Mouse (Mus musculus): ENCODE results near the gene Lhfpl3. TPM values are rescaled to one million over a fixed set of nuclear protein-coding genes. Genes with fewer than 3 reads are reported as not detected.

Lhfpl3 gene
- polyA plus RNA-seq, 1 experiment from 2014 or later = 0.05 TPM

DNA sequence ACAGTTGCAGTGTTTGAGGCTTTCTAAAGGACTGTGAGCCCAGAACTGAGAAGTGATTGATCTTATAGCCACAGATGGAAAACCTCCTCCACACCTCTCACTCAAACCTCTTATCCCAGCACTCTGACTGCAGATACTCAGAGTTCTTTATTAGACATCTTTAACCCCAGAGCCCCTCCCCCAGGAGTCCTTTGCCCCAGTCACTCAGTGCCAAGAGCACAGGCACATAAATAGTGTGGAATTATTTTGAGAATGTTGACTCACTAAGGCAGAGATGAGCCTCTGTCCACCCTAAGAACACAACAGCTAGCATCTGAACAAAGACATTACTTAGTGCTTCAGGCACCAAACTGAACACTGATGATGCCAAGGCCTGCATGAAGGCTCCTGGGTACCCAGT is 268.1 kb downstream of the Lhfpl3 start:
- no peak for ATAC-seq
- H3K4me2 ChIP-seq (replicated peaks; ENCODE audit: low read depth) = no peak overlapping the region
- TF ChIP-seq CTCF (IDR thresholded peaks at IDR 0.05; ENCODE audit: low read depth) = no peak

DNA sequence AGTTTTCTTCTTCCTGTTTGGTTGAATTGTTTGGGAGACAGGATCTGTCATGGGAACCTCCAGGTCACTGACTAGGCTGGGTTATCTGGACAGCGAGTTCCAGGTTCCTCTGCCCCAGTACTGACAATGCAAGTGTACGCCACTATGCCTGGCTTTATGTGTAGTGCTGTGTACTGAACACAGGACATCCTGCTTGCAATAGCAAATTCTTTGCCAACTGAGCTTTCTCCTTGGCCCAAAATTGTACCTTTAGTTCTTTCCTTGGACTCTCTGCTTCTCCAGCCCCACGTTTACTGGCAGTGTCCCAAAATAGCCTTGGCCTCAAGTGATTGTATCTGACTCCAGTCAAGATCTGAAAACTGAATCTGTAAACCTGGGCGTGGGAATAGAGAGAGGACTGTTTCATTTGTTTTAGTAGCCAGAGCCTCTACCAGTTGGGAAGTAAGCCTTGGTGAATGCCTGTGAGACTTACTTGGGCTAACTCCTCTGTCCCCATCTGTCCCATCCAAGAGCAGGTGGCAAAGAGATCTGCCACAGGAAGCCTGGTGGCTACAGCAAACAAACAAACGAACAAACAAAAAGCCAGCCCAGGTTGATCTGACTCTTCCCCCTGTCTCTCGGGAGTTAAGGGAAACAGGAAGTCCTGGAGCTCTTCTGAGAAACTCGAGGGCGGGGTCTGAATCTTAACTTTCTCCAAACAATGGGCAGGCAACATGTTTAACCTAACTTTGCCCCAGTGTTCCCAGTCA is 269.9 kb downstream of the Lhfpl3 start:
- WGBS = 57% methylated on average over 8 of the region's 8 CpGs

More for the DNA sequence above, 268.1 kb downstream of the Lhfpl3 start:
- Histone ChIP-seq H3K9ac (ENCODE audit: low read depth, low read length) (no peak overlapping the region), H3K4me3 (ENCODE audit: low read depth, low read length) (no peak overlapping the region), H3K27ac (ENCODE audit: low read depth, low read length) (no peak overlapping the region), H3K4me1 (replicated peaks; ENCODE audit: control insufficient read depth, insufficient read depth, low read length) (no peaks in the 10 kb centered on the region), H3K9me3 (ENCODE audit: control insufficient read depth) (no peaks in the 10 kb centered on the region), H3K27me3 (replicated peaks; ENCODE audit: control insufficient read depth, insufficient read depth, low read length) (no peaks in the 10 kb centered on the region), H3K36me3 (ENCODE audit: control insufficient read depth, insufficient read depth) (no peaks in the 10 kb centered on the region)

DNA sequence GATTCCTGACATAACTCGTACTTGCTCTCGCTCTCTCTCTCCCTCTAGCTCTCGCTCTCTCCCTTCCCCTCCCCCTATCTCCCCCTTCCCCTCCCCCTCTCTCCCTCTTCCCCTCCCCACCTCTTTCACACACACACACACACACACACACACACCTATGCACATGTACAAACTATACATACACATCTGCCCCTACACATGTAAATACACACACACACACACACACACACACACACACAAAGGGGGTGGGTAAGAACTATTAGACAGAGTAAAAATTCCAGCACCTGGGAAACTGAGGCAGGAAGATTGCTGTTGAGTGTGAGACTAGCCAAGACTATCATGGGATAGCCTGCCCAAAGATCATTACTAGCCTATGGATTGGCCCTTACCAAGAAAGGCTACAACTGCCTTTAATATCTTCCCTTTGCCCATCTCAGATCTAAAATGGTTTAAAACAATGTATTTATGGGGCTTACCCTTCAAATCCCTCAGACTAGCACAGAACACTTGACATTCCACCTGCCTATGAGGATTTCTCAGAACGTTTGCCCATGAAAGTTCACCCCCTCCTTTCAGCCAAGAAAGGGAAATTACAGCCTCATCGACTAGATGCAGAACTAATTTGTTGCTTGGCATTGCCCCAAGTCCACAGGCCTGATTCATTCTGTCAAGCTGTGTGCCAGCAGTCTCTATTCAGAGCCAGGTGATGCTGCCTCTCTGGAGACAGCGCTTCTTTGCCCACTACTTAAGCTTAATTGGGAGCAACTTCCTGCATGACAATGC is 289.3 kb downstream of the Lhfpl3 start:
- no peak for TF ChIP-seq CTCF (IDR thresholded peaks at IDR 0.05; ENCODE audit: low read depth)
- no peak overlapping the region for H3K4me3 ChIP-seq (ENCODE audit: low read depth, low read length)
- H3K4me1 ChIP-seq (replicated peaks; ENCODE audit: control insufficient read depth, insufficient read depth, low read length) = no peaks in the 10 kb centered on the region
- 68% methylated on average over 6 of the region's 6 CpGs for WGBS
- no peak overlapping the region for H3K9ac ChIP-seq (ENCODE audit: low read depth, low read length)
- H3K4me2 ChIP-seq (replicated peaks; ENCODE audit: low read depth) = no peak overlapping the region
- no peaks in the 10 kb centered on the region for H3K36me3 ChIP-seq (ENCODE audit: control insufficient read depth, insufficient read depth)
- no peaks in the 10 kb centered on the region for H3K9me3 ChIP-seq (ENCODE audit: control insufficient read depth)
- H3K27ac ChIP-seq (ENCODE audit: low read depth, low read length) = no peak overlapping the region
- ATAC-seq = no peak
- H3K27me3 ChIP-seq (replicated peaks; ENCODE audit: control insufficient read depth, insufficient read depth, low read length) = no peaks in the 10 kb centered on the region

More for the DNA sequence above, 269.9 kb downstream of the Lhfpl3 start:
- Histone ChIP-seq H3K4me2 (replicated peaks; ENCODE audit: low read depth) (no peak overlapping the region), H3K27ac (ENCODE audit: low read depth, low read length) (no peak overlapping the region), H3K4me3 (ENCODE audit: low read depth, low read length) (no peak overlapping the region), H3K27me3 (replicated peaks; ENCODE audit: control insufficient read depth, insufficient read depth, low read length) (no peaks in the 10 kb centered on the region), H3K4me1 (replicated peaks; ENCODE audit: control insufficient read depth, insufficient read depth, low read length) (no peaks in the 10 kb centered on the region), H3K36me3 (ENCODE audit: control insufficient read depth, insufficient read depth) (no peaks in the 10 kb centered on the region), H3K9me3 (ENCODE audit: control insufficient read depth) (no peaks in the 10 kb centered on the region), H3K9ac (ENCODE audit: low read depth, low read length) (no peak overlapping the region)
- no peak for ATAC-seq
- TF ChIP-seq CTCF (IDR thresholded peaks at IDR 0.05; ENCODE audit: low read depth) = no peak

DNA sequence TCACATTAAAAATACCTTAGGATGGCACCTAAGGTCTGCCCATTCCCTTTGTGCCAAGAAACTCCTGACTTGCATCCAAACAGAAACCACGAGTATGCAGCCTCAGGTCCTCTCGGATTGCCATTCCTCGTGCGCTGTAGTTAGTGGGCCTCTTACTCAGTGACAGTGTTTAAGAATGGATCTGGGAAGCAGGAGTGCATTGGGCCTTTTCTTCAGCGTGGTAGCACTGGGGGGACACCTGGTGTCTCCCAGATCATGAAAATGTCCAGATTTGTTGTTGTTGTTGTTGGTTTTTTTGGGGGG is 289.8 kb downstream of the Lhfpl3 start:
- H3K4me2 ChIP-seq (replicated peaks; ENCODE audit: low read depth) = no peak overlapping the region
- H3K4me3 ChIP-seq (ENCODE audit: low read depth, low read length) = no peak overlapping the region
- H3K9ac ChIP-seq (ENCODE audit: low read depth, low read length) = no peak overlapping the region
- H3K9me3 ChIP-seq (ENCODE audit: control insufficient read depth) = no peaks in the 10 kb centered on the region
- H3K36me3 ChIP-seq (ENCODE audit: control insufficient read depth, insufficient read depth) = no peaks in the 10 kb centered on the region
- ATAC-seq = no peak
- H3K27me3 ChIP-seq (replicated peaks; ENCODE audit: control insufficient read depth, insufficient read depth, low read length) = no peaks in the 10 kb centered on the region
- no peaks in the 10 kb centered on the region for H3K4me1 ChIP-seq (replicated peaks; ENCODE audit: control insufficient read depth, insufficient read depth, low read length)
- no peak overlapping the region for H3K27ac ChIP-seq (ENCODE audit: low read depth, low read length)
- no peak for TF ChIP-seq CTCF (IDR thresholded peaks at IDR 0.05; ENCODE audit: low read depth)
- WGBS = 82% methylated on average over 5 of the region's 5 CpGs

DNA sequence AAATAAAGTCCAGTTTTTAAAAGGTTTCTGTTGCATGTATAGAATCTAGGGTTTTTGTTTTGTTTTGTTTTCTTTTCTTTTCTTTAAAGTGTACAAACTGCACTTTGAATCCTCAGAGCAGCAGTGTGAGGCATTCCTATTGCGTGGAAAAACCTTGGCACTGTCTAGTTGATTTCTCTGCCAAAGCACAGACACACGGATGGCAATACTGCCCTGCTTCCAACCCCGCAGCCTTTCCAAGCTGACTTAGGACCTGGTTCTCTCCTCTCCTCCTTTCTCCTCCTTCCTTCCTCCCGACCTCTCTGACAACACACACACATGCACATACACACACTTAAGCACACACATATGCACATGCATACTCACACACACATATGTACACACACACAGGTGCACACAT is 294.6 kb downstream of the Lhfpl3 start:
- no peak for TF ChIP-seq CTCF (IDR thresholded peaks at IDR 0.05; ENCODE audit: low read depth)
- Histone ChIP-seq H3K36me3 (ENCODE audit: control insufficient read depth, insufficient read depth) (no peaks in the 10 kb centered on the region), H3K4me2 (replicated peaks; ENCODE audit: low read depth) (no peak overlapping the region), H3K4me1 (replicated peaks; ENCODE audit: control insufficient read depth, insufficient read depth, low read length) (no peaks in the 10 kb centered on the region), H3K9me3 (ENCODE audit: control insufficient read depth) (no peaks in the 10 kb centered on the region), H3K27ac (ENCODE audit: low read depth, low read length) (no peak overlapping the region), H3K4me3 (ENCODE audit: low read depth, low read length) (no peak overlapping the region), H3K9ac (ENCODE audit: low read depth, low read length) (no peak overlapping the region), H3K27me3 (replicated peaks; ENCODE audit: control insufficient read depth, insufficient read depth, low read length) (no peaks in the 10 kb centered on the region)
- WGBS = 61% methylated on average over 4 of the region's 4 CpGs
- no peak for ATAC-seq

DNA sequence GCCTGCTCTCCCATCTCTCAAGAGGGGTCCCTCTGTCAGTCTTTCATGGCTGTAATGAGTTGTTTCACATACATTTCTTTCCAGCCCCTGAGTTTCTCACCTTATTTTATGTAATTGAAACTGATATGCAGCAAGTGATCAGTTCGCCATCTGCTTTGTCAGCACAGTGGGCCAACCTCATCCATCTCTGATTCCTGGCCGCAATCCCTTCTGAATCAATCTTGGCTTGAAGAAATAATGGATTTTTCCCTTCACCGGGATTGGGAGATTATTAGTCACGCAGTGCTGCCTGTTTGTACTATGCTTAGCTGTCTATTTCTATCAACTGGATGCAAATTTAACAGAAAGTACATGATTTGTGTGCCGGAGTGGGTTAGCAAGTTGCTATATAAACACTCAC is 297.0 kb downstream of the Lhfpl3 start:
- no peaks in the 10 kb centered on the region for H3K9me3 ChIP-seq (ENCODE audit: control insufficient read depth)
- no peak overlapping the region for H3K27ac ChIP-seq (ENCODE audit: low read depth, low read length)
- 88% methylated on average over 5 of the region's 5 CpGs for WGBS
- ATAC-seq = no peak
- no peak overlapping the region for H3K9ac ChIP-seq (ENCODE audit: low read depth, low read length)
- no peaks in the 10 kb centered on the region for H3K27me3 ChIP-seq (replicated peaks; ENCODE audit: control insufficient read depth, insufficient read depth, low read length)
- H3K4me1 ChIP-seq (replicated peaks; ENCODE audit: control insufficient read depth, insufficient read depth, low read length) = no peaks in the 10 kb centered on the region
- H3K36me3 ChIP-seq (ENCODE audit: control insufficient read depth, insufficient read depth) = no peaks in the 10 kb centered on the region
- no peak overlapping the region for H3K4me2 ChIP-seq (replicated peaks; ENCODE audit: low read depth)
- no peak overlapping the region for H3K4me3 ChIP-seq (ENCODE audit: low read depth, low read length)
- no peak for TF ChIP-seq CTCF (IDR thresholded peaks at IDR 0.05; ENCODE audit: low read depth)
